Mouse (Mus musculus): ENCODE measurements around the gene Acnat1. TPM values are rescaled to one million over a fixed set of nuclear protein-coding genes. Genes with fewer than 3 reads are reported as not detected.
"Not testable (repeated sequence)": the region's sequence is repeated elsewhere in the genome, so short reads cannot be mapped to it uniquely, and the experiment has no call there.

Gene Acnat1
- polyA plus RNA-seq, 1 experiment, result not detected

DNA sequence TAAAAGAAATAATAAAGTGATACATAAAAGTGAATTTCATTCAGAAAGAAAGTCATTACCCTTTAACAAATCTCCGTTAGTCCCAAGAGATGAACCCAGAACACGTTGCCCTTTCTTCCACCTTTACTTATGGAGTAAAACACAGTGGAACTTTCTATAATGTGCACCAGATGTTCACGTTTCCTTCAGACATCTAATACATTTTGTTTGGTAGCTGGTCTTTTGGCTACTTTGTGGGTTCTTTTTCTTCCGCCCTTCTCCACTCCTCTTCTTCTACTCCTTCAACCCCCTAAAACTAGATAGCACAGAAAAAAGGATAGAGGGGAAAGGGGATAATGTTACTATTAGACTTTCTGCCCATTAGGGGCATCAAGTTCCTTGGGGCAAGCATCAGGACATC is 38.9 kb upstream of the Acnat1 start:
- no peak for DNase-seq
- H3K4me1 ChIP-seq (replicated peaks; ENCODE audit: control insufficient read depth, insufficient read depth, low read length), result no peaks in the 10 kb centered on the region
- no peak overlapping the region for H3K4me3 ChIP-seq (ENCODE audit: control insufficient read depth, insufficient read depth, low read length)
- TF ChIP-seq POLR2A (IDR thresholded peaks at IDR 0.05; ENCODE audit: control insufficient read depth, extremely low read depth, insufficient read depth, low read length, poor library complexity), result no peak
- no peak for TF ChIP-seq CTCF (IDR thresholded peaks at IDR 0.05; ENCODE audit: borderline replicate concordance, control insufficient read depth, extremely low read depth, insufficient read depth, low read length, poor library complexity)
- H3K27ac ChIP-seq (ENCODE audit: control insufficient read depth, insufficient read depth, low read length), result no peak overlapping the region
- 97% methylated on average over 4 of the region's 4 CpGs for WGBS
- peaks cover 20% of the 10 kb centered on the region for H3K36me3 ChIP-seq (ENCODE audit: control insufficient read depth, insufficient read depth, low read length)
- H3K27me3 ChIP-seq (ENCODE audit: control insufficient read depth, insufficient read depth, low read length), result no peaks in the 10 kb centered on the region

DNA sequence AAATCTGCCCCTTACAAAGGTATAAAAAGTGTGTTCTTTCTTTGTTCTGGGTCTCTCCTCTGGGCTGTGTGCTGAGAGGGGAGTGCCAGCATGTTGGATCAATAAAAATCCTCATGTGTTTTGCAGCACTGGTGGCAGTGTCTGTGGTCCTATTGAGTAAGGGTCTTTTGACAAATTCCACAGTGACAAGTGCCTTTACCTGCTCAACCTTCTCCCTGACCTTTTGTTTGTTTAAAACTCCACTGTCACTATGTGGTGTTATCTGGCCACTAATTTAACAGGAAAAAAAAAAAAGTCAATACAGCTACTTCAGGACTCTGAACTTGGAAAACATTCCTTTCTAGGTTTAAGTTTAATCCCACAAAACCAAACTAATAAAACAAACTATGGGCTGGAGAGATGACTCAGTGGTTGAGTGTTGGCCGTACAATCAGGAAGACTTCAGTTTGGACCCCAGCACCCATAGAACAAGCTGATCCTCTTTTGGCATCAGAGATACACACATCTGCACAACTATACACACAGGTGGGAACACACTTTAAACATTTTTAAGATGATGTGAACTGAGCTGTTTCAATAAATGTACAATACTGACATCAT is 36.6 kb upstream of the Acnat1 start:
- H3K4me1 ChIP-seq (replicated peaks; ENCODE audit: control insufficient read depth, insufficient read depth, low read length); DNase-seq; H3K27ac ChIP-seq (ENCODE audit: control insufficient read depth, insufficient read depth, low read length); H3K27me3 ChIP-seq (ENCODE audit: control insufficient read depth, insufficient read depth, low read length); H3K4me3 ChIP-seq (ENCODE audit: control insufficient read depth, insufficient read depth, low read length): not testable (repeated sequence)
- peaks cover 20% of the 10 kb centered on the region for H3K36me3 ChIP-seq (ENCODE audit: control insufficient read depth, insufficient read depth, low read length)
- WGBS, result 100% methylated on average over 1 of the region's 1 CpGs

DNA sequence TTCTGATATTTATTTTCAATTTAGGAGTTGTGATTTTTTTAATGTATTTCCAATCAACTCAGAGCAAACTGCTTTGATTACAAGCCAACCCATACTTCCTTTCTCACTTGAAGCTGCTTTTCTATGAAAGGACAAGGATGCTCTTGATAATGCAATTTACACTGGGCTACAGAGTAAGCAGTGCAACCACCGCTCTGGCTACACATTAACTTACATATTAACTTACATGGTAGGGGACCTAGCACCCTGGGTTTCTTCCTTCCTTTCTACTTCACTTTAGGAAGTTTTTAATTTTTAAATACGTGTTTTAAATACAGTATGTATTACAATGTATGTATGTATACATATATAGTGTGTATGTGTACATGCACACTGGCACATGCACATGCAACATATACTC is 35.5 kb upstream of the Acnat1 start:
- WGBS, result 93% methylated on average over 2 of the region's 2 CpGs
- Histone ChIP-seq H3K27me3 (ENCODE audit: control insufficient read depth, insufficient read depth, low read length) (no peaks in the 10 kb centered on the region), H3K4me1 (replicated peaks; ENCODE audit: control insufficient read depth, insufficient read depth, low read length) (no peaks in the 10 kb centered on the region), H3K4me3 (ENCODE audit: control insufficient read depth, insufficient read depth, low read length) (no peak overlapping the region), H3K27ac (ENCODE audit: control insufficient read depth, insufficient read depth, low read length) (no peak overlapping the region), H3K36me3 (ENCODE audit: control insufficient read depth, insufficient read depth, low read length) (peaks cover 15% of the 10 kb centered on the region)
- DNase-seq, result no peak
- no peak for TF ChIP-seq CTCF (IDR thresholded peaks at IDR 0.05; ENCODE audit: borderline replicate concordance, control insufficient read depth, extremely low read depth, insufficient read depth, low read length, poor library complexity)
- no peak for TF ChIP-seq POLR2A (IDR thresholded peaks at IDR 0.05; ENCODE audit: control insufficient read depth, extremely low read depth, insufficient read depth, low read length, poor library complexity)

DNA sequence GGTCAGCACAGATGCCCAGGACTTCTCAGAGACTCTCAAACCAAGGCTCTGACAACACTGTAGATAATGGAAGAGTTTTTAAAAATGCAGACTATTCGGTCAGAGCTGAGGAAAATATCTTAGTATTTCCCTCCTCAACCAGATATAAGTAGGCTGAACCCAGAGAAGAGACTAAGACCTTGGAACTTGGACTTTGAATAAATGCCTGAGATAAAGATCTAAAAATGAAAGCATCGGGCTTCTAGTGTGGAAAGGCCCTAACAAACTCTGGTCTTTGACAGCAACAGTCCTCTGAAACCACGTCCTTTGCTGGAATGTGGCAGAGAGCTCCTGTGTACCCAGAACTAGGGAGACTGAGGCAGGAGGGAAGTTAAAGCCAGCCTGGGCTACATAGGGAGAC is 32.7 kb upstream of the Acnat1 start, which contains the start of gene Baat:
TSS of gene Baat (minus strand) at position 172 of the 400 bp plus-strand sequence.
- no peaks in the 10 kb centered on the region for H3K27me3 ChIP-seq (ENCODE audit: control insufficient read depth, insufficient read depth, low read length)
- WGBS, result 64% methylated on average over 3 of the region's 3 CpGs
- H3K27ac ChIP-seq (ENCODE audit: control insufficient read depth, insufficient read depth, low read length), result no peak within 1 kb of the TSS
- H3K4me1 ChIP-seq (replicated peaks; ENCODE audit: control insufficient read depth, insufficient read depth, low read length), result no peaks in the 10 kb centered on the region
- TF ChIP-seq POLR2A (IDR thresholded peaks at IDR 0.05; ENCODE audit: control insufficient read depth, extremely low read depth, insufficient read depth, low read length, poor library complexity) (no peak), CTCF (IDR thresholded peaks at IDR 0.05; ENCODE audit: borderline replicate concordance, control insufficient read depth, extremely low read depth, insufficient read depth, low read length, poor library complexity) (no peak)
- H3K4me3 ChIP-seq (ENCODE audit: control insufficient read depth, insufficient read depth, low read length), result no peak within 1 kb of the TSS
- H3K36me3 ChIP-seq (ENCODE audit: control insufficient read depth, insufficient read depth, low read length), result no peaks in the 10 kb centered on the region
- DNase-seq, result no peak

DNA sequence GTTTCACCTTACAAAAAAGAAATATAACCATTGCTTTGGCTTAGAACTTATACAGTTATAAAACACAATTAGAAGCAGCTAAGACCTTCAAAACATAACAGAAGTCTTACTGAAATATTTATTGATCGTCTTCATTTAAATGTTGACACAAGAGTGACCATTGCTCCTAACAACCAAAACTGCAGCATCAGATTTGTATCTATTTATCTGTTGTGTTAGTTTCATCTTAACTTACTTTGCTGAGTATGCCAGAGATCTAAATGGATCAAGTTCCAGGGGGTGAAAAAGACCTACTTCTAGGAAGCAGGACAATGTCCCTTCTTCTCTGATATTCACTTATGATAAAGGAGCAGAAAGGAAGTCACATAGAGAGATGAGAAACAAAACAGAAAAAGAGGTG is 29.9 kb upstream of the Acnat1 start:
- Histone ChIP-seq H3K27ac (ENCODE audit: control insufficient read depth, insufficient read depth, low read length) (no peak overlapping the region), H3K4me3 (ENCODE audit: control insufficient read depth, insufficient read depth, low read length) (no peak overlapping the region), H3K27me3 (ENCODE audit: control insufficient read depth, insufficient read depth, low read length) (no peaks in the 10 kb centered on the region), H3K4me1 (replicated peaks; ENCODE audit: control insufficient read depth, insufficient read depth, low read length) (no peaks in the 10 kb centered on the region), H3K36me3 (ENCODE audit: control insufficient read depth, insufficient read depth, low read length) (no peaks in the 10 kb centered on the region)
- no peak for DNase-seq
- 95% methylated on average over 1 of the region's 1 CpGs for WGBS
- no peak for TF ChIP-seq POLR2A (IDR thresholded peaks at IDR 0.05; ENCODE audit: control insufficient read depth, extremely low read depth, insufficient read depth, low read length, poor library complexity)
- no peak for TF ChIP-seq CTCF (IDR thresholded peaks at IDR 0.05; ENCODE audit: borderline replicate concordance, control insufficient read depth, extremely low read depth, insufficient read depth, low read length, poor library complexity)

DNA sequence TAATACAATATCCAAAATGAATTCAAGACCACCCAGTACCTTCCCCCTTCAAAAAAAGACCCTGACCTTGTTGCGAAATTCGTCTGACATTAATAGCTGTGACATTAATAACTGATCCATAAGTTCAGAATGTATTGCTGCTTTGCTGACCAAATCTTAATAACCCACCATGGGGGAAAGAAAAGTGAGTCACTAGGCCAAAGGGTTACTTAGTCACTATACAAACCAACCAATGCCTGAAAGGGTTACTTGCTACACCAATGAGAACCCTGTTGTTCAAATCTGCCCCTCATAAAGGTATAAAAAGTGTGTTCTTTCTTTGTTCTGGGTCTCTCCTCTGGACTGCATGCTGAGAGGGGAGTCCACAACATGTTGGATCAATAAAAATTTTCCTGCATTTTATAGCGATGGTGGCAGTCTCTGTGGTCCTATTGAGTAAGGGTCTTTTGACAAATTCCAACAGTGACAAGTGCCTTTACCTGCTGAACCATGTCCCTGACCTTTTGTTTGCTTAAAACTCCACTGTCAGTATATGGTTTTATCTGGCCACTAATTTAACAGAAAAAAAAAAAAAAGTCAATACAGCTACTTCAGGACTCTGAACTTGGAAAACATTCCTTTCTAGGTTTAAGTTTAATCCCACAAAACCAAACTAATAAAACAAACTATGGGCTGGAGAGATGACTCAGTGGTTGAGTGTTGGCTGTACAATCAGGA is 12.4 kb upstream of the Acnat1 start:
- H3K36me3 ChIP-seq (ENCODE audit: control insufficient read depth, insufficient read depth, low read length); H3K4me1 ChIP-seq (replicated peaks; ENCODE audit: control insufficient read depth, insufficient read depth, low read length); H3K4me3 ChIP-seq (ENCODE audit: control insufficient read depth, insufficient read depth, low read length); H3K27ac ChIP-seq (ENCODE audit: control insufficient read depth, insufficient read depth, low read length); H3K27me3 ChIP-seq (ENCODE audit: control insufficient read depth, insufficient read depth, low read length); DNase-seq: not testable (repeated sequence)
- 91% methylated on average over 3 of the region's 3 CpGs for WGBS

DNA sequence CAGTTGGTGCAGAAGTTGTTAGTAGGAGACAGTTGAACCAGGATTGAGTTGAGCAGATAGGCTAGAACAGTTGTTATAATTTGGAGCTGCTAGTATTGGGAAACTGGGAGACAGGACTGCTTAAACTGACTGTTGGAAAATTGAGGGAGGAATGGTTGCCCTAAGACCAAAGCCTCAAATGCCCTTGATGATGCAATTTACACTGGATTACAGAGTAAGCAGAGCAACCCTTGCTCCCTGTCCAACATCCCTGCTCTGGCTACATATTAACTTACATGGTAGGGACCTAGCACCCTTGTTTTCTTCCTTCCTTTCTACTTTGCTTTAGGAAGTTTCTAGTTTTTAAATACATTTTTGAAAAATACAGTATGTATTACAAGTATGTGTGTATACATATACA is 11.7 kb upstream of the Acnat1 start:
- no peak for DNase-seq
- no peaks in the 10 kb centered on the region for H3K4me1 ChIP-seq (replicated peaks; ENCODE audit: control insufficient read depth, insufficient read depth, low read length)
- no peak overlapping the region for H3K27ac ChIP-seq (ENCODE audit: control insufficient read depth, insufficient read depth, low read length)
- H3K27me3 ChIP-seq (ENCODE audit: control insufficient read depth, insufficient read depth, low read length), result no peaks in the 10 kb centered on the region
- no peak overlapping the region for H3K4me3 ChIP-seq (ENCODE audit: control insufficient read depth, insufficient read depth, low read length)
- no peaks in the 10 kb centered on the region for H3K36me3 ChIP-seq (ENCODE audit: control insufficient read depth, insufficient read depth, low read length)
- TF ChIP-seq POLR2A (IDR thresholded peaks at IDR 0.05; ENCODE audit: control insufficient read depth, extremely low read depth, insufficient read depth, low read length, poor library complexity) (no peak), CTCF (IDR thresholded peaks at IDR 0.05; ENCODE audit: borderline replicate concordance, control insufficient read depth, extremely low read depth, insufficient read depth, low read length, poor library complexity) (no peak)

Measured in thymus, adult 2 months (tissue).